Mouse (Mus musculus): ENCODE measurements at regions not wholly inside any gene's neighbourhood (a gene's known extent, or its start where the extent isn't known, plus 50 kb on each side); places are given as distances from the start of the nearest gene placed in this dataset.

- no peak overlapping the region for H3K9ac ChIP-seq
- no peak overlapping the region for H3K4me2 ChIP-seq
- H3K4me3 ChIP-seq (replicated peaks): no peak overlapping the region
- no peaks in the 10 kb centered on the region for H3K9me3 ChIP-seq (replicated peaks)
- H3K4me1 ChIP-seq (replicated peaks): no peaks in the 10 kb centered on the region
- no peaks in the 10 kb centered on the region for H3K36me3 ChIP-seq (replicated peaks)
- ATAC-seq (ENCODE audit: insufficient read depth): no peak
- H3K27ac ChIP-seq (replicated peaks): no peak overlapping the region
- WGBS (ENCODE audit: insufficient replicate concordance): 67% methylated on average over 4 of the region's 4 CpGs
- no peaks in the 10 kb centered on the region for H3K27me3 ChIP-seq
Observed at GRCm38 (mm10) chr13:32536241-32536640, 197.7 kb upstream of the Gmds start.

- Histone ChIP-seq H3K4me2 (no peak overlapping the region), H3K4me3 (replicated peaks) (no peak overlapping the region), H3K36me3 (replicated peaks) (no peaks in the 10 kb centered on the region), H3K4me1 (replicated peaks) (no peaks in the 10 kb centered on the region), H3K27ac (replicated peaks) (no peak overlapping the region), H3K27me3 (no peaks in the 10 kb centered on the region), H3K9ac (no peak overlapping the region), H3K9me3 (replicated peaks) (no peaks in the 10 kb centered on the region)
- 77% methylated on average over 4 of the region's 4 CpGs for WGBS (ENCODE audit: insufficient replicate concordance)
- ATAC-seq (ENCODE audit: insufficient read depth): no peak
Observed at GRCm38 (mm10) chr13:32535602-32536001, 197.1 kb upstream of the Gmds start.

- Histone ChIP-seq H3K4me1 (replicated peaks) (no peaks in the 10 kb centered on the region), H3K4me2 (no peak overlapping the region), H3K27ac (replicated peaks) (no peak overlapping the region), H3K9ac (no peak overlapping the region), H3K27me3 (no peaks in the 10 kb centered on the region), H3K4me3 (replicated peaks) (no peak overlapping the region), H3K36me3 (replicated peaks) (no peaks in the 10 kb centered on the region), H3K9me3 (replicated peaks) (no peaks in the 10 kb centered on the region)
- WGBS (ENCODE audit: insufficient replicate concordance): 44% methylated on average over 3 of the region's 3 CpGs
- no peak for ATAC-seq (ENCODE audit: insufficient read depth)
Observed at GRCm38 (mm10) chr13:32530926-32531512, 192.5 kb upstream of the Gmds start.

GRCm38 (mm10) chr13:32518611-32519344 lies 180.2 kb upstream of the Gmds start:
- Histone ChIP-seq H3K9ac (no peak overlapping the region), H3K9me3 (replicated peaks) (no peaks in the 10 kb centered on the region), H3K4me2 (no peak overlapping the region), H3K4me3 (replicated peaks) (no peak overlapping the region), H3K27ac (replicated peaks) (no peak overlapping the region), H3K27me3 (no peaks in the 10 kb centered on the region), H3K4me1 (replicated peaks) (no peaks in the 10 kb centered on the region), H3K36me3 (replicated peaks) (no peaks in the 10 kb centered on the region)
- 56% methylated on average over 16 of the region's 16 CpGs for WGBS (ENCODE audit: insufficient replicate concordance)
- ATAC-seq (ENCODE audit: insufficient read depth): no peak

GRCm38 (mm10) chr13:32517514-32517913 lies 179.0 kb upstream of the Gmds start:
- no peak overlapping the region for H3K4me3 ChIP-seq (replicated peaks)
- H3K27me3 ChIP-seq: no peaks in the 10 kb centered on the region
- H3K27ac ChIP-seq (replicated peaks): no peak overlapping the region
- H3K9ac ChIP-seq: no peak overlapping the region
- no peak overlapping the region for H3K4me2 ChIP-seq
- 59% methylated on average over 8 of the region's 8 CpGs for WGBS (ENCODE audit: insufficient replicate concordance)
- no peaks in the 10 kb centered on the region for H3K9me3 ChIP-seq (replicated peaks)
- ATAC-seq (ENCODE audit: insufficient read depth): no peak
- H3K36me3 ChIP-seq (replicated peaks): no peaks in the 10 kb centered on the region
- H3K4me1 ChIP-seq (replicated peaks): no peaks in the 10 kb centered on the region

GRCm38 (mm10) chr13:32509231-32510023 lies 170.9 kb upstream of the Gmds start:
- no peak overlapping the region for H3K27ac ChIP-seq (replicated peaks)
- ATAC-seq (ENCODE audit: insufficient read depth): no peak
- H3K36me3 ChIP-seq (replicated peaks): no peaks in the 10 kb centered on the region
- H3K9me3 ChIP-seq (replicated peaks): no peaks in the 10 kb centered on the region
- H3K4me2 ChIP-seq: no peak overlapping the region
- H3K9ac ChIP-seq: no peak overlapping the region
- H3K4me1 ChIP-seq (replicated peaks): 0 out of 2 replicates have a peak, but pooled peaks cover 2% of the 10 kb centered on the region
- no peak overlapping the region for H3K4me3 ChIP-seq (replicated peaks)
- H3K27me3 ChIP-seq: no peaks in the 10 kb centered on the region
- WGBS (ENCODE audit: insufficient replicate concordance): 43% methylated on average over 5 of the region's 5 CpGs

- H3K9me3 ChIP-seq (replicated peaks): no peaks in the 10 kb centered on the region
- no peak overlapping the region for H3K27ac ChIP-seq (replicated peaks)
- no peak overlapping the region for H3K4me2 ChIP-seq
- no peak for ATAC-seq (ENCODE audit: insufficient read depth)
- no peak overlapping the region for H3K4me3 ChIP-seq (replicated peaks)
- no peaks in the 10 kb centered on the region for H3K27me3 ChIP-seq
- no peaks in the 10 kb centered on the region for H3K36me3 ChIP-seq (replicated peaks)
- 70% methylated on average over 3 of the region's 3 CpGs for WGBS (ENCODE audit: insufficient replicate concordance)
- 0 out of 2 replicates have a peak, but pooled peaks cover 2% of the 10 kb centered on the region for H3K4me1 ChIP-seq (replicated peaks)
- H3K9ac ChIP-seq: no peak overlapping the region
Observed at GRCm38 (mm10) chr13:32508447-32508846, 169.9 kb upstream of the Gmds start.

- no peak overlapping the region for H3K4me2 ChIP-seq
- H3K4me1 ChIP-seq (replicated peaks): 0 out of 2 replicates have a peak, but pooled peaks cover 2% of the 10 kb centered on the region
- WGBS (ENCODE audit: insufficient replicate concordance): 55% methylated on average over 2 of the region's 2 CpGs
- ATAC-seq (ENCODE audit: insufficient read depth): peak; percentile 31; the same call in 1 of the 2 replicates
- no peaks in the 10 kb centered on the region for H3K27me3 ChIP-seq
- H3K36me3 ChIP-seq (replicated peaks): no peaks in the 10 kb centered on the region
- H3K4me3 ChIP-seq (replicated peaks): no peak overlapping the region
- no peaks in the 10 kb centered on the region for H3K9me3 ChIP-seq (replicated peaks)
- no peak overlapping the region for H3K9ac ChIP-seq
- H3K27ac ChIP-seq (replicated peaks): no peak overlapping the region
Observed at GRCm38 (mm10) chr13:32507825-32508224, 169.3 kb upstream of the Gmds start.

- H3K9ac ChIP-seq: no peak overlapping the region
- H3K9me3 ChIP-seq (replicated peaks): no peaks in the 10 kb centered on the region
- ATAC-seq (ENCODE audit: insufficient read depth): no peak; the same call in 1 of the 2 replicates
- WGBS (ENCODE audit: insufficient replicate concordance): 52% methylated on average over 8 of the region's 8 CpGs
- H3K36me3 ChIP-seq (replicated peaks): no peaks in the 10 kb centered on the region
- H3K27me3 ChIP-seq: no peaks in the 10 kb centered on the region
- H3K4me3 ChIP-seq (replicated peaks): no peak overlapping the region
- no peaks in the 10 kb centered on the region for H3K4me1 ChIP-seq (replicated peaks)
- H3K27ac ChIP-seq (replicated peaks): no peak overlapping the region
- no peak overlapping the region for H3K4me2 ChIP-seq
Observed at GRCm38 (mm10) chr13:32498205-32498790, 159.8 kb upstream of the Gmds start.

- 57% methylated on average over 2 of the region's 2 CpGs for WGBS (ENCODE audit: insufficient replicate concordance)
- no peaks in the 10 kb centered on the region for H3K27me3 ChIP-seq
- no peak overlapping the region for H3K4me2 ChIP-seq
- H3K27ac ChIP-seq (replicated peaks): no peak overlapping the region
- H3K4me1 ChIP-seq (replicated peaks): no peaks in the 10 kb centered on the region
- no peak for ATAC-seq (ENCODE audit: insufficient read depth)
- H3K4me3 ChIP-seq (replicated peaks): no peak overlapping the region
- no peaks in the 10 kb centered on the region for H3K9me3 ChIP-seq (replicated peaks)
- no peak overlapping the region for H3K9ac ChIP-seq
- no peaks in the 10 kb centered on the region for H3K36me3 ChIP-seq (replicated peaks)
Observed at GRCm38 (mm10) chr13:32496263-32496662, 157.7 kb upstream of the Gmds start.

- Histone ChIP-seq H3K4me3 (replicated peaks) (no peak overlapping the region), H3K36me3 (replicated peaks) (no peaks in the 10 kb centered on the region), H3K27ac (replicated peaks) (no peak overlapping the region), H3K9me3 (replicated peaks) (no peaks in the 10 kb centered on the region), H3K9ac (no peak overlapping the region), H3K4me1 (replicated peaks) (no peaks in the 10 kb centered on the region), H3K4me2 (no peak overlapping the region), H3K27me3 (no peaks in the 10 kb centered on the region)
- ATAC-seq (ENCODE audit: insufficient read depth): no peak
- 49% methylated on average over 6 of the region's 6 CpGs for WGBS (ENCODE audit: insufficient replicate concordance)
Observed at GRCm38 (mm10) chr13:32495063-32495462, 156.5 kb upstream of the Gmds start.

Measured in liver, embryonic 15.5 days (tissue).